Mouse (Mus musculus) adrenal gland, postnatal 0 days (tissue): ENCODE results near the gene Krt72. TPM values are rescaled to one million over a fixed set of nuclear protein-coding genes. Genes with fewer than 3 reads are reported as not detected.

Experiments
- polyA plus RNA-seq: library from polyadenylated mRNA; unstranded; fragments of >200 nt; fragmentation: Nextera tagmentation; extraction: Ambion mirVana; gene quantifications from 2 replicates; pipeline ENCODE4 v1.2.1, GENCODE M21; 2015

Krt72 gene
- not detected in 2 replicates for polyA plus RNA-seq

DNA sequence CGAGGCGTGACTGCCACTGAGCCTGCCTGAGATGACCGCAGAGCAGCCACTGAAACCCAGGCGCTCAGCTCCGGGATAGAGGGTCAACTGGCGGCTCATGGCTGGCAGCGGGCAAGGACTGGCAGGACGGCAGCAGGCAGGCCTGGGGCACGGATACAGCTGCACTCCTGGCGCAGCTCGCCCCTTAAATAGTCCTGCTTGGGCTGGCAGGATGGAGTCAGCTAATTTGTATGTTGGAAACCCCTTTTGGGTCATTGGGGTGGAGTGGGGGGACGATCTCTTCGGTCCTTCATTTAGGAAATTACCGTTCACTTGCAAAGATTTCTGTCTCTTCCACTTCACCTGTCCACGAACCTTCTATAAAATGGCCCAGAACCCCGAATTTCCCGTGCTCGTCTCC, at the start of gene Krt72:
Gene Krt72, minus strand, starts transcription at position 101 of the 400 bp plus-strand sequence.

GRCm38 (mm10) chr15:101817875-101818274, 31.6 kb upstream of the Krt72 start, which contains the start of gene Krt2:
Gene Krt2 (minus strand): TSS chr15:101818169.

DNA sequence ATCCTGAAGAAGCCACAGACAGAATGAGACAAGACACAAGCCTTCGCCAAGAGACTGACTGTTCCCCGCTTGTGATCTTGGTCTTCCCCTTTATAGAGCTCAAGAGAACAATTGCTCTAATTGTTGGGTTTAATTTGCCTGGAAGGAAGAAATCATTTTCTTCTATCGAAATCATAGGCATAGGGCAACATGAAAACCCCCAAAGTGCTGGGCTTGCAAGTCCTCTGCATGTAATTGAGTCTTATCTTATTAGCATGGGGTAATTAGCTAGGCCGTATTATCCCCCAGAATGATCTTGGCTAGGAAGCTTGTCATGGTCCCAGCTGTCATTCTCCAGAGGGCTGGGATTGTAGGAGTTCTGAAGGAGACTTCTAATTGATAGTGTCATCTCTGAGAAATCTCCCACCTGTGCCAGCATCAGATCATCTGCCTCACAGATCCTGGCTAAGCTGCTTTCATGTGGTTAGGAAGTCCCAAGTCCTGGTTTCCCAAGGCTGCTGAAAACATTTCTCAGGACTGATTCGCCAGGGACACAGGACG, 16.1 kb upstream of the Krt72 start, which contains the start of gene Krt73:
Gene Krt73, minus strand, starts transcription at position 51 of the 540 bp plus-strand sequence.

DNA sequence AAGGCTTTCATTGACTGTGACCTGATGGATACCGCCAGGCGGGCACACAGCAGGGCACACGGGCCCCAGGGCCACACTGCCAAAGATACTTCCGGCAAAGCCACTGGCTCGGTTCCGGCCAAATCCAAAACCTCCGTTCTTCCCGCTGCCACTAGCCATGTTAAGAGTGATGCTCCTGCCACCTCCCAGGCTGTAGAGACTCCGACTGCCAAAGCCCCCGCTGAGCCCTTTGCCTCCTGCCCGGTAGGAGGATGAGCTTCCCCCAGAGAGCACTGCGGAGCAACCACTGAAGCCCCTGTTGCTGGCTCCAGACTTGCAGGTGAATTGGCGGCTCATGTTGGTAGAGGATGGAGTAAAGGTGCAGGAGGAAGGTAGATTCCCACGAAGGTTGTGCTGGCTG, 43.5 kb downstream of the Krt72 start, which contains the start of gene Krt71:
Gene Krt71, minus strand, starts transcription at position 399 of the 400 bp plus-strand sequence.

Other genes with a start within 250 kb of the Krt72 start
- not detected in 2 replicates for gene Krt82, start 235.8 kb downstream of the Krt72 start, polyA plus RNA-seq
- gene Krt90, start 223.5 kb downstream of the Krt72 start, polyA plus RNA-seq, result 0.90 and 2.8 TPM in 2 replicates
- not detected in 2 replicates for gene Krt75, start 212.6 kb downstream of the Krt72 start, polyA plus RNA-seq
- gene Gm5414, start 158.3 kb downstream of the Krt72 start, polyA plus RNA-seq, result not detected in 2 replicates
- not detected in 2 replicates for gene Gm5478, start 139.1 kb downstream of the Krt72 start, polyA plus RNA-seq
- 0.16 TPM in 1 of 2 replicates, not detected in the other for gene Krt6b, start 106.2 kb downstream of the Krt72 start, polyA plus RNA-seq
- 0.22 TPM in 1 of 2 replicates, not detected in the other for gene Krt6a, start 92.2 kb downstream of the Krt72 start, polyA plus RNA-seq
- 0.48 and 1.4 TPM in 2 replicates for gene Krt5, start 73.6 kb downstream of the Krt72 start, polyA plus RNA-seq
- gene Krt71, start 43.4 kb downstream of the Krt72 start, polyA plus RNA-seq, result 0.14 TPM in 1 of 2 replicates, not detected in the other
- not detected in 2 replicates for gene Krt73, start 15.9 kb upstream of the Krt72 start, polyA plus RNA-seq
- not detected in 2 replicates for gene Krt2, start 31.7 kb upstream of the Krt72 start, polyA plus RNA-seq
- 1.1 and 3.8 TPM in 2 replicates for gene Krt1, start 64.3 kb upstream of the Krt72 start, polyA plus RNA-seq
- gene Krt77, start 83.2 kb upstream of the Krt72 start, polyA plus RNA-seq, result not detected in 2 replicates
- 0.05 and 0.10 TPM in 2 replicates for gene Krt76, start 106.5 kb upstream of the Krt72 start, polyA plus RNA-seq
- gene Krt4, start 138.3 kb upstream of the Krt72 start, polyA plus RNA-seq, result 0.12 and 8.4 TPM in 2 replicates
- gene Krt79, start 153.9 kb upstream of the Krt72 start, polyA plus RNA-seq, result 0.06 and 0.18 TPM in 2 replicates
- gene Krt78, start 167.8 kb upstream of the Krt72 start, polyA plus RNA-seq, result 0.04 and 0.24 TPM in 2 replicates
- gene Krt8, start 218.0 kb upstream of the Krt72 start, polyA plus RNA-seq, result 16.4 and 18.5 TPM in 2 replicates
- gene Krt18, start 241.7 kb upstream of the Krt72 start, polyA plus RNA-seq, result 17.9 and 22.7 TPM in 2 replicates